Mouse (Mus musculus) embryonic facial prominence, embryonic 13.5 days (tissue): ENCODE measurements around the gene Gm10382. TPM values are rescaled to one million over a fixed set of nuclear protein-coding genes. Genes with fewer than 3 reads are reported as not detected.

ENCODE experiments used
- ATAC-seq: fragments of 200-750 bp; cut with Nextera tagmentation; 2 replicates; pipeline ENCODE4 v1.8.0; 2017; ENCODE audit warnings: low read depth; ENCODE audit not compliant: insufficient number of reproducible peaks, insufficient read depth, low FRiP score, low TSS enrichment
- H3K27ac ChIP-seq: fragments of 300-500 bp; sonication (generic); 2 replicates; pipeline ENCODE4 v1.5.1; 2015; ENCODE audit warnings: moderate library complexity, mild to moderate bottlenecking, inconsistent platforms
- H3K27me3 ChIP-seq: fragments of 300-500 bp; sonication (generic); 2 replicates; pipeline ENCODE4 v1.6.1; 2015; ENCODE audit warnings: mild to moderate bottlenecking, inconsistent platforms
- H3K36me3 ChIP-seq: fragments of 300-500 bp; sonication (generic); 2 replicates; pipeline ENCODE4 v1.6.1; 2015; ENCODE audit warnings: mild to moderate bottlenecking, inconsistent platforms
- H3K4me1 ChIP-seq: fragments of 300-500 bp; sonication (generic); 2 replicates; pipeline ENCODE4 v1.6.1; 2015; ENCODE audit warnings: inconsistent platforms
- H3K4me2 ChIP-seq: fragments of 300-500 bp; sonication (generic); 2 replicates; pipeline ENCODE4 v1.6.1; 2015; ENCODE audit warnings: moderate library complexity, mild to moderate bottlenecking, inconsistent platforms
- H3K4me3 ChIP-seq: fragments of 300-500 bp; sonication (generic); 2 replicates; pipeline ENCODE4 v1.5.1; 2015; ENCODE audit warnings: mild to moderate bottlenecking, inconsistent platforms
- H3K9ac ChIP-seq: fragments of 300-500 bp; sonication (generic); 2 replicates; pipeline ENCODE4 v1.6.1; 2015; ENCODE audit warnings: mild to moderate bottlenecking, inconsistent platforms
- H3K9me3 ChIP-seq: fragments of 300-500 bp; sonication (generic); 2 replicates; pipeline ENCODE4 v1.6.1; 2016; ENCODE audit warnings: inconsistent platforms
- WGBS: fragments of 180-500 bp; shearing (Covaris S2); methylation state at CpG from one replicate; pipeline ENCODE4 v1.1.7; 2015; ENCODE audit warnings: mixed read lengths; 5-methylcytosine and 5-hydroxymethylcytosine counted together
- polyA plus RNA-seq: library from polyadenylated mRNA; unstranded; fragments of >200 nt; fragmentation: Nextera tagmentation; extraction: Ambion mirVana; gene quantifications from 2 replicates; pipeline ENCODE4 v1.2.1, GENCODE M21; 2015

Gm10382 gene
- polyA plus RNA-seq, 1 experiment from 2014 or later, result 0.34 TPM

DNA sequence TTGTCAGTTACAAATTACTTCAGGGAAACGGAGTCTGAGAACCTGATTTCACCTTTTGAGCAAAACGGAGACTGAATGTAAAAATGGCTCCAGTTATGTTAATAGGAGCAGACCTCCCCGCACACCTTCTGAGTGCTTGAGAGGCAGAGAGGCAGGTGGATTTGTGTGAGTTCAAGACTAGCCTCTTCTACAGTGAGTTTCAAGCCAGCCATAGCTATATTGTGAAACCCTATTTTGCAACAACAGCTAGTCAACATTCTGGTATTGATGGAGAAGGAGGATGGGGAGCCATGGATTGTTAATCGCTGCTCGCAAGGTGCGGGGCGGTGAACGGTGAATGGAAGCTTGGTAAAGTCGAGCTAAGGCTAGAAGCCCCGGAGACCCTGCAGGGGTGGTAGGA, 13.4 kb downstream of the Gm10382 start:
- H3K9ac ChIP-seq, result no peak overlapping the region
- no peaks in the 10 kb centered on the region for H3K36me3 ChIP-seq
- no peak for ATAC-seq
- WGBS, result 58% methylated on average over 10 of the region's 10 CpGs
- H3K27me3 ChIP-seq, result no peaks in the 10 kb centered on the region
- H3K4me3 ChIP-seq, result no peak overlapping the region
- peaks cover 11% of the 10 kb centered on the region for H3K4me1 ChIP-seq
- H3K9me3 ChIP-seq, result no peaks in the 10 kb centered on the region
- no peak overlapping the region for H3K27ac ChIP-seq
- no peak overlapping the region for H3K4me2 ChIP-seq

DNA sequence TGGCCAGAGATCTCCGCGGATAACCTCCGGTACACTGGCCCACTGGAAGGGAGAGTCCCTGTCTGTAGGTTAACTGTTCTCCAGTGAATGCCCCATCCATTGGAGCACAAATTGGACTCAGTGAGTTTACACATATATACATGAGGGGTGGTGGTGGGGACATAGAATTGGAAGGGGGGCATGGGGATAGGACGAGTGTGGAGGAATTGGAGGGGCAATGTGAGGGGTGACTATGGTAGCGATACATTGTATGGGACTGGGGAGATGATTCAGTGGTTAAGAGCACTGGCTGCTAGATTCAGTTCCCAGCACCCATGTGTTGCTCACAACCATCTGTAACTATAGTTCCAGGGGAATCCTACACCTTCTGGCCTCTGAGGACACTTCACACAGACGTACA, 13.9 kb downstream of the Gm10382 start:
- no peak overlapping the region for H3K4me3 ChIP-seq

DNA sequence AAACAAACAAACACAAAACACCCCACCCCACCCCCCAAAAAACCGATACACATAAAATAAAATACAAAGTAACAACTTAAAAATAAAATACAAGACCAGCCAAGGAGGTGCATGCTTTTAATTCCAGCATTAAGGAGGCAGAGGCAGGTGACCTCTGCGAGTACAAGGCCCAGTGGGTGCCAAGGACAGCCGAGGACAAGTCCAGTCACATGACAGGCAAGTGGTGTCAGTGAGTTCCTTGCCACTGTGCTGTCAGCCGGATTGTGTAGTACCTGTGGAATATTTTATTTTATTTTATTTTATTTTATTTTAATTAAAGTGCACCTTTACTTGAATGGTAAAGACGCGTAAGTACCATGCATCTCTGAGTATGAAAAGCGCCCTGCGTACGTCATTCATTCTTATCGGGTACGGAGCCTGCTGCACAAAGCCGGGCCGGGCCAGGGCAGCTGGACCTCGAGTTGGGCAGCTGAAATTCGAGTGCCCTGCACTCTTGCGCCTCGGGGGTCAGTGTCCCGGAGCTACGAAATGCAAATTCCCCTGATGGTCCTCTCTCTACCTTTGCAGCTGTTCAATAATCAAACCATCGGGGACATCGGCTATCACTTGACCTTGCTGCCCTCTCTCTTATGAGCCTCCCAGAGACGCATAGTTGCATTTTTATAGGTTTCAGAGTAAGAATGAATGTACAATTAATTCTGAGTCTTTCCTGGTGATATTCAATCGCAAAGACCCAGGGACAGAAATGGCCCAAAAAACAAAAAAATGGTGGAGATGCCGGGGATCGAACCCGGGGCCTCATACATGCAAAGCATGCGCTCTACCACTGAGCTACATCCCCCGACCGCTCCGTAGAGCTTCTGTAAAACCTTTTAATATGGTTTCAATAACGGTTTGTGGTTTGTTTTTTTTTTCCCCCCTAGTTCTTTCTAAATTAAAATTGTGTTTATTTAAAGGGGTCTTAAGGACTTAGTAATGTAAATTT, 14.7 kb downstream of the Gm10382 start:
- Histone ChIP-seq H3K27me3 (no peaks in the 10 kb centered on the region), H3K27ac (no peak overlapping the region), H3K4me2 (peak overlapping the region; percentile 82), H3K9me3 (no peaks in the 10 kb centered on the region), H3K36me3 (no peaks in the 10 kb centered on the region), H3K4me3 (peak overlapping the region; percentile 69), H3K9ac (peak overlapping the region; percentile 57; the same call in 1 of the 2 replicates), H3K4me1 (peaks cover 13% of the 10 kb centered on the region)
- 13% methylated on average over 31 of the region's 31 CpGs for WGBS
- no peak for ATAC-seq

More for the DNA sequence above, 13.9 kb downstream of the Gm10382 start:
- Histone ChIP-seq H3K27me3 (no peaks in the 10 kb centered on the region), H3K27ac (no peak overlapping the region), H3K36me3 (no peaks in the 10 kb centered on the region), H3K4me1 (peaks cover 13% of the 10 kb centered on the region), H3K4me2 (no peak overlapping the region), H3K9me3 (no peaks in the 10 kb centered on the region), H3K9ac (no peak overlapping the region)
- WGBS, result 52% methylated on average over 6 of the region's 6 CpGs
- no peak for ATAC-seq

DNA sequence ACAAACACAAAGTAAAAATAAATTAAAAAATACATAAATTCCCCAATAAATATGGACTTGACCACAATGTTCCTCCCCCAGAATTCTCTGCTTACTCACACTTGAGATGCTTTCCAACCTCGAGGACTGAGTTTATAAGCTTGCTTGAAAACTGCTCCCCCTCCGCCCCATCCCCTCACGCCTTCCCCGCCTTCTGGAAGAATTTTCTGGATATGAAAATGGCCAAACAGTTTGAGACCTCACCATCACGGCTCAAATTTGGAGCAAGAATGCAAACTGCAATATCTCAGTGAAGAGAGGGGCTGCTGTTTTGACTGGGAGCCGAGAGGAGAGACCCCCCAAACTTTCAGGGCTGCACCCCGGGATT, 15.4 kb downstream of the Gm10382 start:
- no peaks in the 10 kb centered on the region for H3K27me3 ChIP-seq
- 2% methylated on average over 7 of the region's 7 CpGs for WGBS
- peak overlapping the region; percentile 82 for H3K4me2 ChIP-seq

DNA sequence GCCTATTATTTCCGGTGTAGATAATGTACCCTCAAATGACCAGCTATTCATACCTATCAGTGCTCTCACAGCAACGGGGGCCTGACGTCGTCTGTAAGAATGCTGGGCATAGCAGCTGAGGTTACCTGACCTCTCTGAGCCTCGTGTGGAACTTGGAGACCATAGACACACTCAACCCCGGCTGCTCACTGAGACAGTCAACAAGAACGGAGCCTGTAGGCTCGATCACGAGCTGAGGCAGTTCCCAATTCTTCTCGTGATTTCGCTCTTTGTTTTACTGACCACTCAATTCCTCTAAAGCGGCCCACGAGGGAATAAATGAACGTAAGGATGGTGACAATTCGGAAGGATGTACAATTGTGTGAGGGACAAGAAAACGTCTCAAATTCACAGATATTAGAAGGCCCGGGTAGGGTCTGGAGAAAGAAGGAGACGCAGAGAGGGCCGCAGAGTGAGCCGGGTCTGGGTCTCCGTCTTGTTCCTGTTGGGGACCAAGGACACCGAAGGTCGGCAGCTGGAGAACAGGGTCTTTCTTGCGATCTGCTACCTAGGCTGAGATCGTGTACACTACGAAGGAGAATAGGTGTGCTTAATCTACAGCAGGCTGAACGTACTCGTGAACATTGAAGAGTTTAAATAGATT, 15.9 kb downstream of the Gm10382 start:
- no peaks in the 10 kb centered on the region for H3K9me3 ChIP-seq
- H3K27me3 ChIP-seq, result no peaks in the 10 kb centered on the region
- ATAC-seq, result 0 out of 2 replicates have a peak, but pooled peaks have one; percentile 35
- WGBS, result under 1% methylated on average over 28 of the region's 28 CpGs
- peak overlapping the region; percentile 90 for H3K27ac ChIP-seq
- H3K36me3 ChIP-seq, result no peaks in the 10 kb centered on the region
- peak overlapping the region; percentile 69 for H3K4me3 ChIP-seq
- peaks cover 17% of the 10 kb centered on the region for H3K4me1 ChIP-seq
- H3K4me2 ChIP-seq, result peak overlapping the region; percentile 82
- peak overlapping the region; percentile 75 for H3K9ac ChIP-seq

More for the DNA sequence above, 15.4 kb downstream of the Gm10382 start:
- no peak for ATAC-seq
- H3K4me3 ChIP-seq, result peak overlapping the region; percentile 69
- peak overlapping the region; percentile 90 for H3K27ac ChIP-seq
- peak overlapping the region; percentile 75 for H3K9ac ChIP-seq
- no peaks in the 10 kb centered on the region for H3K9me3 ChIP-seq
- no peaks in the 10 kb centered on the region for H3K36me3 ChIP-seq
- peaks cover 13% of the 10 kb centered on the region for H3K4me1 ChIP-seq

DNA sequence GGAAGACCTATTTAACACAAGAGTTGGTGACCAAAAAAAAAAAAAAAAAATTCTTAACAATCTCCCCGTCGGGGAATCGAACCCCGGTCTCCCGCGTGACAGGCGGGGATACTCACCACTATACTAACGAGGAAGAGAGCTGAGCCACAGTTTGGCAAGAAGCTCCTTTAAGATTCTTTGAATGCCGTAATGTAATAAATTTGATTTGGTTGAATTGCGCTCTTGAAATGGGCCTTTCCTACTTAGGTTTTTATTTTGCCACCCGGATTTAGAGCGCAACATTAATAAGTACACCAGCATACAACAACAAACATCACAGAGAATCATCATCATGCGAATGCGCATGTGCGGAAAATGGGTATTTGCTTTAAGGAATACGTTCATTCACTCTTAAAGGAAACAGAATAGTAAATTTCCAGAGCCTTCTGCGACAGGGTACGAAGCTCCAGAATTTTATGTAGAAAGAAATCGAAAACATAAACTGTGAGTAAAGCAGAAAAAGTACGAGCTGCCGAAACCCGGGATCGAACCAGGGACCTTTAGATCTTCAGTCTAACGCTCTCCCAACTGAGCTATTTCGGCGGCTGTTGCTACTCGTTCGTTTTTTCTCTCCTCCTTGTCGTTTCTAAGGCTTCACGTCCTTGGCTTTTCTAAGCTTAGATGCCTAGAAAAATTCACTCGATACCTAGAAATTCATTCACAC, 16.6 kb downstream of the Gm10382 start:
- no peaks in the 10 kb centered on the region for H3K27me3 ChIP-seq
- peaks cover 21% of the 10 kb centered on the region for H3K4me1 ChIP-seq
- peak; percentile 73 for ATAC-seq
- no peaks in the 10 kb centered on the region for H3K9me3 ChIP-seq
- H3K4me2 ChIP-seq, result peak overlapping the region; percentile 82
- peak overlapping the region; percentile 75 for H3K9ac ChIP-seq
- peak overlapping the region; percentile 90 for H3K27ac ChIP-seq
- no peaks in the 10 kb centered on the region for H3K36me3 ChIP-seq
- peak overlapping the region; percentile 69 for H3K4me3 ChIP-seq
- under 1% methylated on average over 31 of the region's 31 CpGs for WGBS

DNA sequence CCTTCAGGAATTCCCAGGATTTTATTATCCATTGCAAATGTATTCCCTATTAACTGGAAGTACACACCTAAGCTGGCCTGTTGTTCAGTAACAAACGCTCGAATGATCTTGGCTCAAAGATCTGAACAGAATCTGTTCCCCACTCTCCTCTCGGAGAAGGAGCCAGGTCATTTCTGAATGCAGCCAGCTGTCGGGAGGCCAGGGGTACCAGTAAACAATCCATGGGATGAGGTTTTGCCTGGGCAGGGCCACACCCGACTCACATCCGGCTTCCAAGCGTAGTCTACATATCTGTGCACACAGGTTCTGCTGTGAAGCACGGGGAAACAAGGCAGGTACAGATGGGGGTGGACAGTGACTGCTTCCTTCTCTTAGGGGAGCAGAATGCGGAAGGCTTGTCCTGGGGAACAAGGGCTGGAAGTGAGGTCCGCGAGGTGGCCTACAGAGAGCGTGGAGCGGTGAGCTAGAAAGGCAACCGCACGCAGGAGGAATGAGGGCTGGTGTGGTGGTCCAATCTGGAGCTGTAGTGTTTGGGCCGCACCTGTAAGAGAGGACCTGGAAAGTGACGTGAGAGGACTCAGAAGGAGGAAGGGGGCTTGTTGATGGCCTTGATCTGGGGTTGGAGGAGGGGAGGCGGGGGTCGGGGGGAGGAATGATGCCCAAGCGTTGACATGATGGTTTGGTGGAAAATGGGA, 17.3 kb downstream of the Gm10382 start:
- H3K27me3 ChIP-seq, result no peaks in the 10 kb centered on the region
- H3K9ac ChIP-seq, result peak overlapping the region; percentile 74
- ATAC-seq, result no peak
- peak overlapping the region; percentile 69 for H3K4me3 ChIP-seq
- peak overlapping the region; percentile 82 for H3K4me2 ChIP-seq
- H3K4me1 ChIP-seq, result peaks cover 21% of the 10 kb centered on the region
- no peaks in the 10 kb centered on the region for H3K9me3 ChIP-seq
- 2% methylated on average over 20 of the region's 20 CpGs for WGBS
- peak overlapping the region; percentile 89 for H3K27ac ChIP-seq
- no peaks in the 10 kb centered on the region for H3K36me3 ChIP-seq

DNA sequence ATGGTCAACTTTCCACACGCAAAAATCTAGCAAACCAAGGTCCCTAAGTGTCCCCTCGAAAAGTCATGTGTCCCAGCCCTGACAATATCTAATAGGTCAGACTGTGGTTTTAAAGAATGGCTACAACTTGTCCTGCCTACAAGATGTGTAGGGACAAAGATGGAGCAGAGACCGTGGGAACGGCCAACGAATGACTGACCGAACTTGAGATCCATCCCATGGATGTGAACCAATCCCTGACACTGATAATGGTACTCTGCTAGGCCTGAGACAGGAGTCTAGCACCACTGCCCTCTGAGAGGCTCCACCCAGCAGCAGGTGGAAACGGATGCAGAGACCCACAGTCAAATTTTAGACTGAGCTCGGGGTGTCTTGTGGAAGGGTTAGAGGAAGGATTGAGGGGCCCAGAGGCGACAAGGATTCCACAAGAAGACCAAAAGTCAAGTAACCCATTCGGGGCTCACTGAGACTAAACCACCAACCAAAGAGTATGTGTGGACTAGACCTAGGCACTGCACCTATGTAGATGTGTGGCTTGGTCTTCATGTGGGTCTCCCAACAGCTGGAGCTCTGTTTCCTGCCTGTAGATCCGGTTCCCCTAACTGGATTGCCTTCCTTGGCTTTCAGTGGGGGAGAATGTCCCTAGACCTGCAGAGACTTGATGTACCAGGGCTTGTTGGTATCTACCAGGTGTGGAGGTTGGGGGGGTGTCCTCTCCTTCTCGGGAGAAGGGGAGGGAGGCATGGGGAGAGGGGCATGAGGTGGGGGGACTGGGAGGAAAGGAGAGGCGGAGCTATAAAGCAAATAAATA, 18.1 kb downstream of the Gm10382 start:
- H3K4me1 ChIP-seq, result peaks cover 21% of the 10 kb centered on the region
- no peaks in the 10 kb centered on the region for H3K27me3 ChIP-seq
- no peak for ATAC-seq
- H3K36me3 ChIP-seq, result no peaks in the 10 kb centered on the region
- H3K9me3 ChIP-seq, result no peaks in the 10 kb centered on the region
- peak overlapping the region; percentile 89; the same call in 1 of the 2 replicates for H3K27ac ChIP-seq
- 54% methylated on average over 13 of the region's 13 CpGs for WGBS
- peak overlapping the region; percentile 82 for H3K4me2 ChIP-seq
- H3K4me3 ChIP-seq, result peak overlapping the region; percentile 69
- peak overlapping the region; percentile 74 for H3K9ac ChIP-seq

DNA sequence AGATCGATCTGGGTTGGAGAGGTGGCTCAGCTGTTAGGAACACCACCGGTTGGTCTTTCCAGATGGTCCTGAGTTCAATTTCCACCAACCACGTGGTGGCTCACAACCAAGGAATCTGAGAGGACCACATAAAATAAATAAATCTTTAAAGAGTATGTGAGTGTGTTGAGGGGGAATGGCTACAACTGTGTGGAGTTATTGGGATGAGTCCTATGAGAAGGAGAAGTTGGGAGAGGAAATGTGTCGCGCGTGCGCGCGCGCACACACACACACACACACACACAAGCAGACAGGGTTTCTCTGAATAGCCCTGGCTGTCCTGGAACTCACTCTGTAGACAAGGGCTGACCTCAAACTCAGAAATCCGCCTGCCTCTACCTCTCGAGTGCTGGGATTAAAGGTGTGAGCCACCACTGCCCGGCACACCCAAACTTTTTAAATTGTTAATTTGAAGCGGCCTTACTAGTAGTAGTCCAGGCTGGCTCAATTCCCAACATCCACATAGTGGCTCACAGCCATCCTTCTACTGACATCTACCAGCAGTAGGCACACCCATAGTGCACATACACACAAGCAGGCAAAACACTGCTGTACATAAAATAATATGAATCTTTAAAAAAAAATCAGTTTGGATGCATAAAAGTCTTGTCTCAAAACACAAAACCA, 18.9 kb downstream of the Gm10382 start:
- peak overlapping the region; percentile 41 for H3K4me3 ChIP-seq
- H3K27me3 ChIP-seq, result no peaks in the 10 kb centered on the region
- H3K36me3 ChIP-seq, result 0 out of 2 replicates have a peak, but pooled peaks cover 1% of the 10 kb centered on the region
- WGBS, result 67% methylated on average over 14 of the region's 14 CpGs
- H3K4me2 ChIP-seq, result peak overlapping the region; percentile 52
- peaks cover 21% of the 10 kb centered on the region for H3K4me1 ChIP-seq
- no peaks in the 10 kb centered on the region for H3K9me3 ChIP-seq
- H3K9ac ChIP-seq, result no peak overlapping the region
- H3K27ac ChIP-seq, result 0 out of 2 replicates have a peak overlapping the region, but pooled peaks have one; percentile 7
- ATAC-seq, result no peak

DNA sequence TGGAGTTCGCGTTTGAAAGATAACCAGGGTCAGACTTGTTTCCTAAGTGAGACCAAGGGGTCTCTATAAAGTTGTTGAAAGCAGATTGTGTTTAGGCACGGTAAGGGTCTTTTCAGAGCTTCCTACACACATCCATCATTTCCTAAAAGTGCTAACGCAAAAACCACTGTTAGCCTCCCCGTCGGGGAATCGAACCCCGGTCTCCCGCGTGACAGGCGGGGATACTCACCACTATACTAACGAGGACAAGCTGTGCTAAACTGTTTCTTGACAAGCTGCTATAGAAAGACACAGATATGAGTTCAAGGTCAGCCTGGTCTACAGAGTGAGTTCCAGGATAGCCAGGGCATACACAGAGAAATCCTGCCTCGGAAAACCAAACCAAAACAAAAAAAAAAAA, 19.7 kb downstream of the Gm10382 start:
- 0 out of 2 replicates have a peak, but pooled peaks have one; percentile 0 for ATAC-seq
- peaks cover 9% of the 10 kb centered on the region for H3K36me3 ChIP-seq
- no peak overlapping the region for H3K9ac ChIP-seq
- H3K9me3 ChIP-seq, result no peaks in the 10 kb centered on the region
- no peaks in the 10 kb centered on the region for H3K27me3 ChIP-seq
- WGBS, result under 1% methylated on average over 13 of the region's 13 CpGs
- H3K4me3 ChIP-seq, result peak overlapping the region; percentile 41
- H3K4me2 ChIP-seq, result peak overlapping the region; percentile 52
- peak overlapping the region; percentile 60; the same call in 1 of the 2 replicates for H3K27ac ChIP-seq
- peaks cover 19% of the 10 kb centered on the region for H3K4me1 ChIP-seq
